Comparison of ENCODE assay signal across 20 mouse cellular contexts in genomic region chr4:82443003-82443402, GRCm38 (mm10).
A peak's percentile ranks its signal among the peaks of the same experiment; 100 is the strongest.
DNase-seq lines count a peak whose midpoint lies in the region; ATAC-seq and TF ChIP-seq lines count a peak whose summit lies in the region.
"Had no signal": no experiment of that assay in that cellular context is flagged by ENCODE, and none has a peak within 500 bp of the region (broad histone marks: within the 10 kb centered on the region; RNA-seq: fewer than 3 reads in every experiment).

No protein-coding gene starts in this region.

- H3K4me2 ChIP-seq in heart, embryonic 15.5 days, result no peak overlapping the region
- H3K4me2 ChIP-seq: forebrain, embryonic 12.5 days; heart, embryonic 11.5 days; hindbrain, embryonic 12.5 days; limb, embryonic 13.5 days; liver, embryonic 13.5 days had no signal

- TF ChIP-seq POLR2A in thymus, adult 2 months (IDR thresholded peaks at IDR 0.05; ENCODE audit: control insufficient read depth, extremely low read depth, insufficient read depth, low read length, poor library complexity), result no peak

- intact Hi-C loops in heart, postnatal 36 days (cut with DNase I), result no loop called here

- H3K27me3 ChIP-seq in heart, embryonic 15.5 days, result no peaks in the 10 kb centered on the region
- no peaks in the 10 kb centered on the region for H3K27me3 ChIP-seq in thymus, adult 2 months (ENCODE audit: control insufficient read depth, insufficient read depth, low read length)
- H3K27me3 ChIP-seq: forebrain, embryonic 12.5 days; hindbrain, embryonic 12.5 days; limb, embryonic 13.5 days; liver, embryonic 13.5 days had no signal

- WGBS in heart, embryonic 15.5 days, result 63% methylated on average over 5 of the region's 5 CpGs
- 94% methylated on average over 5 of the region's 5 CpGs for WGBS in thymus, adult 2 months

- ATAC-seq in heart, embryonic 15.5 days (replicated peaks; ENCODE audit: insufficient number of reproducible peaks, insufficient read depth, low FRiP score, low read depth), result no peak

- TF ChIP-seq CTCF in thymus, adult 2 months (IDR thresholded peaks at IDR 0.05; ENCODE audit: borderline replicate concordance, control insufficient read depth, extremely low read depth, insufficient read depth, low read length, poor library complexity), result no peak

- peak overlapping the region; percentile 4; the same call in 1 of the 2 replicates for H3K27ac ChIP-seq in heart, embryonic 15.5 days
- no peak overlapping the region for H3K27ac ChIP-seq in thymus, adult 2 months (ENCODE audit: control insufficient read depth, insufficient read depth, low read length)
- H3K27ac ChIP-seq: embryonic facial prominence, embryonic 10.5 days; forebrain, embryonic 12.5 days; hindbrain, embryonic 12.5 days; limb, embryonic 13.5 days; liver, embryonic 13.5 days had no signal

- no peak overlapping the region for H3K4me3 ChIP-seq in heart, embryonic 15.5 days
- H3K4me3 ChIP-seq in thymus, adult 2 months (ENCODE audit: control insufficient read depth, insufficient read depth, low read length), result no peak overlapping the region
- H3K4me3 ChIP-seq: embryonic facial prominence, embryonic 10.5 days; forebrain, embryonic 12.5 days; hindbrain, embryonic 12.5 days; limb, embryonic 13.5 days; liver, embryonic 13.5 days had no signal

- H3K36me3 ChIP-seq in heart, embryonic 15.5 days, result no peaks in the 10 kb centered on the region
- no peaks in the 10 kb centered on the region for H3K36me3 ChIP-seq in thymus, adult 2 months (ENCODE audit: control insufficient read depth, insufficient read depth, low read length)
- H3K36me3 ChIP-seq: embryonic facial prominence, embryonic 10.5 days; forebrain, embryonic 12.5 days; hindbrain, embryonic 12.5 days; liver, embryonic 13.5 days had no signal

- H3K9ac ChIP-seq in heart, embryonic 15.5 days, result no peak overlapping the region
- H3K9ac ChIP-seq: forebrain, embryonic 12.5 days; hindbrain, embryonic 12.5 days; limb, embryonic 13.5 days; liver, embryonic 13.5 days had no signal

- peaks cover 86% of the 10 kb centered on the region for H3K4me1 ChIP-seq in heart, embryonic 15.5 days (replicated peaks)
- H3K4me1 ChIP-seq in thymus, adult 2 months (replicated peaks; ENCODE audit: control insufficient read depth, insufficient read depth, low read length), result no peaks in the 10 kb centered on the region

- no peak for DNase-seq in heart, postnatal 36 days
- peak; percentile 20 to 34 for DNase-seq in kidney, postnatal 4 days
- DNase-seq in kidney, postnatal 36 days, result no peak
- peak; percentile 13 for DNase-seq in ovary, adult 18-20 months (ENCODE audit: low spot score)
- no peak for DNase-seq in ovary, postnatal 10 days (ENCODE audit: low spot score)
- DNase-seq in thymus, adult 2 months, result no peak
- DNase-seq: adrenal gland, adult 2 months; cerebellum, adult 8-10 months; gastrocnemius, postnatal 25 days; kidney, postnatal 14 days; liver, embryonic 13.5 days; lung, postnatal 4 days; right cerebral cortex, postnatal 4 days; thymus, postnatal 36 days had no signal

- H3K9me3 ChIP-seq in heart, embryonic 15.5 days (replicated peaks), result no peaks in the 10 kb centered on the region
- H3K9me3 ChIP-seq: embryonic facial prominence, embryonic 10.5 days; forebrain, embryonic 12.5 days; hindbrain, embryonic 12.5 days; limb, embryonic 13.5 days; liver, embryonic 13.5 days had no signal

Comparison
In these comparisons a context has a peak if more than half of its experiments do, and no peak if none do; other contexts are left out.
1. DNase-seq: peak in kidney, postnatal 4 days (2 of 2) and ovary, adult 18-20 months (single experiment); none in heart, postnatal 36 days (0 of 2), kidney, postnatal 36 days (0 of 2), ovary, postnatal 10 days (single experiment) and thymus, adult 2 months (single experiment).